Mouse (Mus musculus) heart, adult 2 months (tissue): ENCODE data around the gene Cyp4f14. TPM values are rescaled to one million over a fixed set of nuclear protein-coding genes. Genes with fewer than 3 reads are reported as not detected.
"Not testable (repeated sequence)": the region's sequence is repeated elsewhere in the genome, so short reads cannot be mapped to it uniquely, and the experiment has no call there.

ENCODE experiments used
- DNase-seq, 2 experiments: peaks; one replicate each; pipeline ENCODE4 v3.0.0; 2021
- H3K27ac ChIP-seq: fragments of 200-600 bp; 2 replicates; pipeline ENCODE4 v1.8.1; 2022
- H3K27me3 ChIP-seq: fragments of 200-500 bp; 2 replicates; pipeline ENCODE4 v1.6.1; 2012; ENCODE audit warnings: mild to moderate bottlenecking, low read length, inconsistent platforms, mixed read lengths; ENCODE audit not compliant: control insufficient read depth, insufficient read depth
- H3K36me3 ChIP-seq: fragments of 200-500 bp; 2 replicates; pipeline ENCODE4 v1.6.1; 2012; ENCODE audit warnings: low read length, inconsistent platforms; ENCODE audit not compliant: control insufficient read depth, insufficient read depth
- H3K4me1 ChIP-seq: fragments of 200-500 bp; 2 replicates; pipeline ENCODE4 v1.6.1; 2011; ENCODE audit warnings: low read length; ENCODE audit not compliant: control insufficient read depth, insufficient read depth
- H3K4me3 ChIP-seq: fragments of 200-600 bp; 2 replicates; pipeline ENCODE4 v1.8.1; 2022
- H3K79me2 ChIP-seq: fragments of 200-500 bp; replicated peaks from 2 replicates; pipeline ENCODE4 v1.6.1; 2012; ENCODE audit warnings: mild to moderate bottlenecking, inconsistent platforms, low read length, moderate library complexity, mixed read lengths; ENCODE audit not compliant: control insufficient read depth, insufficient read depth
- H3K9ac ChIP-seq: fragments of 200-500 bp; 2 replicates; pipeline ENCODE4 v1.6.1; 2012; ENCODE audit warnings: low read depth, mild to moderate bottlenecking, control low read depth, inconsistent platforms, low read length, mixed read lengths
- CTCF ChIP-seq: fragments of 200-600 bp; IDR thresholded peaks from 2 replicates; pipeline ENCODE4 v1.8.1; 2022; ENCODE audit warnings: antibody characterized with exemption, mild to moderate bottlenecking, moderate library complexity
- EP300 ChIP-seq: fragments of 200-500 bp; IDR thresholded peaks from 2 replicates; pipeline ENCODE4 v1.6.1; 2011; ENCODE audit warnings: low read depth, low read length, control low read depth; ENCODE audit not compliant: insufficient read depth
- POLR2A ChIP-seq: fragments of 200-500 bp; IDR thresholded peaks from 2 replicates; pipeline ENCODE4 v1.6.1; 2011; ENCODE audit warnings: mild to moderate bottlenecking, low read depth, low read length, control low read depth; ENCODE audit not compliant: insufficient read depth
- WGBS: fragments of 180-500 bp; shearing (Covaris S2); methylation state at CpG from one replicate; pipeline ENCODE4 v1.1.7; 2018; 5-methylcytosine and 5-hydroxymethylcytosine counted together
- intact Hi-C: fragments of 180-260 bp; cut with DNase I; formaldehyde crosslinking; loops from one replicate; pipeline ENCODE4 v1.15.1; 2025
- polyA plus RNA-seq: library from polyadenylated mRNA; depleted of rRNA; stranded (reverse); fragments of >200 nt; gene quantifications from 2 replicates; pipeline ENCODE4 v1.2.3, GENCODE M21; 2012; rRNA removed
- total RNA-seq, 2 experiments: library from RNA; stranded (reverse); gene quantifications; 2 replicates each; pipeline ENCODE4 v1.2.3; 2021

Gene Cyp4f14
- total and polyA plus RNA-seq, 3 experiments, result 0.16 to 0.25 TPM; not detected in 1

DNA sequence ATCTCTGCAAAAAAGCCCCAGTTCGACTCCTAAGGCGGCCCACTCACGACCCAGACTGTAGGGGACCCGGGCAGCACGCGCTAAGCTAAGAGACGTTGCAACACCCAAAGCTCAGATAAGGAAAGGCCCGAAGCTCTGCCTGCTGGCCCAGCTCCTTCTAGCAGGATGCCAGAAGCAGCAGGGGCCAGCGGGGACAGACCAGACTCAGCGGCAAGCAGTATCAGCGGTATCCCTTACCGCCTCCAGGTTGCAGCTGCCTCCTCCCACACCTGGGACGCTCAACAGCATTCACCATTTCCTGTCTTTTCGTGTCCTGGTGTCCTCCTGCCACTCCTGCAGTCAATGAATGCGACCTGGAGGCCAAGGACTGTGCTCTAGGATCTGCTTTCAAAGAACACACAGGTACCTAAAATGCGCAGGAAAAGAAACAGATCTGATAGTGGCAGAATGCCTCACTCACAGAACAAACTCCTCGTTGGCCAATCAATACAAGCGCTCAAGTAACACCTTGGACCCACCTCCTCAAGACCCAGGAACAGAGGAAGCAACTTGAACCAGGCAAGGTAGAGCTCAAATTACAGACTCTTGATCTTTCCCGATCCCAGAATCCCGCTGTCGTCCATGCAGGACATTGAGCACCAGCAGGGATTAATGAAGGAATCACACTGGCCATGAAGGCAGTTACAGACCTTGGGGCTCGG lies 39.5 kb downstream of the Cyp4f14 start:
- H3K36me3 ChIP-seq, result no peaks in the 10 kb centered on the region; the same call in 1 of the 2 replicates
- TF ChIP-seq CTCF (no peak), POLR2A (no peak), EP300 (no peak)
- no peaks in the 10 kb centered on the region for H3K27me3 ChIP-seq
- H3K4me1 ChIP-seq, result no peaks in the 10 kb centered on the region
- H3K79me2 ChIP-seq, result no peaks in the 10 kb centered on the region
- H3K4me3 ChIP-seq, result no peak overlapping the region
- intact Hi-C loops, result no loop called here
- no peak overlapping the region for H3K27ac ChIP-seq
- 7% methylated on average over 22 of the region's 22 CpGs for WGBS
- DNase-seq, result peak in 1 of 2 experiments; percentile 28
- no peak overlapping the region for H3K9ac ChIP-seq

DNA sequence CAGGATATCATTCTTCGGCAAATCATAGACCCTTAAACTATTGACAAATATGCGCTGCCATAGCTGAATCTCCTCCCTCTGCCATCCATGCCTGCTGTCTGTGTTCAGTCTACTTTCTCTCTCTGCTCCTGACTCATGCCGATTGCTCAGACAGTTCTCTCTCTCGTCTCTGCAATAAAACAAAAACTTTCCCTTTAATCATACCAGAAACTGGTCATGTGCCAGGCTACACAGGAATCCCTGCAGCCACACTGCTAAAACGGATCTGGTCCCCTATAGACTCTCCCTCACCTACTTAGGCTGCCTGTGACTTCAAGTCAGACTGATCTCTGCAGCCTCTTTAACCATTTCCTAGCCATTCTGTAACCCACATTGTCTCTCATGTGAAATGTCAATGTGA lies 44.4 kb downstream of the Cyp4f14 start:
- no peak for DNase-seq
- WGBS, result 63% methylated on average over 5 of the region's 5 CpGs

GRCm38 (mm10) chr17:32872091-32872490 lies 45.1 kb downstream of the Cyp4f14 start:
- Histone ChIP-seq H3K4me3 (no peak overlapping the region), H3K79me2 (no peaks in the 10 kb centered on the region), H3K9ac (no peak overlapping the region), H3K27me3 (no peaks in the 10 kb centered on the region), H3K4me1 (no peaks in the 10 kb centered on the region), H3K27ac (no peak overlapping the region), H3K36me3 (no peaks in the 10 kb centered on the region)
- intact Hi-C loops, result no loop called here
- TF ChIP-seq CTCF, result no peak
- TF ChIP-seq EP300, result no peak
- no peak for TF ChIP-seq POLR2A
- DNase-seq, result no peak
- WGBS, result 71% methylated on average over 4 of the region's 4 CpGs

More for the DNA sequence above, 44.4 kb downstream of the Cyp4f14 start:
- H3K4me3 ChIP-seq, result no peak overlapping the region
- no peak overlapping the region for H3K9ac ChIP-seq
- intact Hi-C loops, result no loop called here
- H3K4me1 ChIP-seq, result no peaks in the 10 kb centered on the region
- no peaks in the 10 kb centered on the region for H3K36me3 ChIP-seq
- TF ChIP-seq CTCF (no peak), EP300 (no peak), POLR2A (no peak)
- no peaks in the 10 kb centered on the region for H3K79me2 ChIP-seq
- no peaks in the 10 kb centered on the region for H3K27me3 ChIP-seq
- no peak overlapping the region for H3K27ac ChIP-seq

DNA sequence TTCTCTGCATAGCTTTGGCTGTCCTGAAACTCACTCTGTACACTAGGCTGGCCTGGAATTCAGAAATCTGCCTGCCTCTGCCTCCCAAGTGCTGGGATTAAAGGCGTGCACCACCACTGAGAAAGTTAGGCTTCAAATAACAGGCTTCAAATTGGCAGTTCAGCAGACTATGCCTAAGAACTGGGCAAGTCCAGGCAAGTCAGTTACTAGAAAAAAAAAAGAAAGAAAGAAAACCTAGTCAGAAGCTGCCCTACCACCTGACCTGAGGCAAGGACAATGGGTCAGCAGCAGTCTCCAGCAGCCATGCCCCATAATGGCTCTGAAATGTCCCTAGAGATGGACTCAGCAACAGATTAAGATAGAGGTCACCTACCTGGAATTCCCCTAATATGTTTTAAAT lies 45.7 kb downstream of the Cyp4f14 start:
- no peaks in the 10 kb centered on the region for H3K79me2 ChIP-seq
- intact Hi-C loops, result no loop called here
- no peak overlapping the region for H3K27ac ChIP-seq
- TF ChIP-seq EP300 (no peak), CTCF (no peak), POLR2A (no peak)
- no peaks in the 10 kb centered on the region for H3K4me1 ChIP-seq
- H3K9ac ChIP-seq, result no peak overlapping the region
- H3K36me3 ChIP-seq, result no peaks in the 10 kb centered on the region
- no peak for DNase-seq
- H3K4me3 ChIP-seq, result no peak overlapping the region
- H3K27me3 ChIP-seq, result no peaks in the 10 kb centered on the region
- 89% methylated on average over 1 of the region's 1 CpGs for WGBS

GRCm38 (mm10) chr17:32867266-32867665 lies 49.9 kb downstream of the Cyp4f14 start:
- H3K27me3 ChIP-seq, H3K27ac ChIP-seq, DNase-seq, H3K4me1 ChIP-seq, H3K36me3 ChIP-seq, intact Hi-C loops, H3K4me3 ChIP-seq, H3K9ac ChIP-seq, H3K79me2 ChIP-seq: not testable (repeated sequence)
- 51% methylated on average over 5 of the region's 7 CpGs for WGBS

GRCm38 (mm10) chr17:32856713-32857112 lies 60.4 kb downstream of the Cyp4f14 start:
- not testable (repeated sequence) for H3K36me3 ChIP-seq, H3K4me3 ChIP-seq, H3K9ac ChIP-seq, DNase-seq, H3K79me2 ChIP-seq, H3K27me3 ChIP-seq, H3K4me1 ChIP-seq, H3K27ac ChIP-seq
- 61% methylated on average over 4 of the region's 6 CpGs for WGBS
- intact Hi-C loops, result loop anchor here (5.0 kb wide), 1 partner anchor 96 kb away; no protein-coding TSS in a partner anchor

Other genes with a start within 250 kb of the Cyp4f14 start
- gene Cyp4f15, start 231.7 kb downstream of the Cyp4f14 start, total RNA-seq, result not detected
- 1.0 TPM in 1 of 2 replicates, not detected in the other for gene Cyp4f15, start 231.7 kb downstream of the Cyp4f14 start, polyA plus RNA-seq
- 10 to 100 TPM; 25.7 to 27.3 TPM for gene Zfp871, start 129.1 kb downstream of the Cyp4f14 start, total RNA-seq
- gene Zfp871, start 129.1 kb downstream of the Cyp4f14 start, polyA plus RNA-seq, result 8.6 and 17.5 TPM in 2 replicates
- gene Zfp811, start 107.4 kb downstream of the Cyp4f14 start, total RNA-seq, result under 1 TPM; 0.18 to 0.23 TPM
- 0.06 and 0.32 TPM in 2 replicates for gene Zfp811, start 107.4 kb downstream of the Cyp4f14 start, polyA plus RNA-seq
- gene Zfp799, start 87.1 kb downstream of the Cyp4f14 start, total RNA-seq, result 10 to 100 TPM in 1 of 2 experiments, 1 to 10 TPM in 1; 9.0 to 10.6 TPM
- 2.4 and 7.7 TPM in 2 replicates for gene Zfp799, start 87.1 kb downstream of the Cyp4f14 start, polyA plus RNA-seq
- gene Zfp870, start 25.7 kb downstream of the Cyp4f14 start, total RNA-seq, result 1 to 10 TPM; 5.4 to 7.3 TPM
- 1.3 and 2.7 TPM in 2 replicates for gene Zfp870, start 25.7 kb downstream of the Cyp4f14 start, polyA plus RNA-seq
- 10 to 100 TPM; 11.2 to 12.7 TPM for gene Cyp4f13, start 30.1 kb upstream of the Cyp4f14 start, total RNA-seq
- gene Cyp4f13, start 30.1 kb upstream of the Cyp4f14 start, polyA plus RNA-seq, result 21.1 and 22.9 TPM in 2 replicates
- gene Zfp472, start 48.5 kb upstream of the Cyp4f14 start, total RNA-seq, result 1 to 10 TPM; 2.3 to 2.7 TPM
- 0.62 and 0.79 TPM in 2 replicates for gene Zfp472, start 48.5 kb upstream of the Cyp4f14 start, polyA plus RNA-seq
- gene Zfp952, start 75.8 kb upstream of the Cyp4f14 start, total RNA-seq, result 1 to 10 TPM; 6.0 to 8.7 TPM
- gene Zfp952, start 75.8 kb upstream of the Cyp4f14 start, polyA plus RNA-seq, result 2.2 and 4.5 TPM in 2 replicates
- gene Zfp763, start 116.1 kb upstream of the Cyp4f14 start, total RNA-seq, result 1 to 10 TPM; 3.3 to 4.0 TPM
- gene Zfp763, start 116.1 kb upstream of the Cyp4f14 start, polyA plus RNA-seq, result 0.76 and 1.6 TPM in 2 replicates
- gene 4921501E09Rik, start 150.7 kb upstream of the Cyp4f14 start, total RNA-seq, result not detected
- not detected in 2 replicates for gene 4921501E09Rik, start 150.7 kb upstream of the Cyp4f14 start, polyA plus RNA-seq
- 1 to 10 TPM; 6.0 to 6.1 TPM for gene Zfp563, start 172.0 kb upstream of the Cyp4f14 start, total RNA-seq
- gene Zfp563, start 172.0 kb upstream of the Cyp4f14 start, polyA plus RNA-seq, result 1.7 and 2.5 TPM in 2 replicates
- under 1 TPM; 0.09 to 0.10 TPM for gene Morc2b, start 222.3 kb upstream of the Cyp4f14 start, total RNA-seq
- gene Morc2b, start 222.3 kb upstream of the Cyp4f14 start, polyA plus RNA-seq, result 0.20 and 0.32 TPM in 2 replicates